Mouse (Mus musculus): Measurements from ENCODE around the gene Mrap2. TPM values are rescaled to one million over a fixed set of nuclear protein-coding genes. Genes with fewer than 3 reads are reported as not detected.

Gene Mrap2
- polyA plus RNA-seq, 1 experiment from 2014 or later, result 0.16 TPM

- WGBS, result 100% methylated on average over 1 of the region's 1 CpGs
- H3K27ac ChIP-seq (replicated peaks in 1 of 2; ENCODE audit: control insufficient read depth in 1 of 2, insufficient read depth in 1 of 2, low read depth in 2 of 2, low read length in 2 of 2), result no peak overlapping the region
- no peak for ATAC-seq (ENCODE audit: insufficient number of reproducible peaks, insufficient read depth, low FRiP score, low read depth)
Observed at GRCm38 (mm10) chr9:87152641-87153325, 8.7 kb downstream of the Mrap2 start.

DNA sequence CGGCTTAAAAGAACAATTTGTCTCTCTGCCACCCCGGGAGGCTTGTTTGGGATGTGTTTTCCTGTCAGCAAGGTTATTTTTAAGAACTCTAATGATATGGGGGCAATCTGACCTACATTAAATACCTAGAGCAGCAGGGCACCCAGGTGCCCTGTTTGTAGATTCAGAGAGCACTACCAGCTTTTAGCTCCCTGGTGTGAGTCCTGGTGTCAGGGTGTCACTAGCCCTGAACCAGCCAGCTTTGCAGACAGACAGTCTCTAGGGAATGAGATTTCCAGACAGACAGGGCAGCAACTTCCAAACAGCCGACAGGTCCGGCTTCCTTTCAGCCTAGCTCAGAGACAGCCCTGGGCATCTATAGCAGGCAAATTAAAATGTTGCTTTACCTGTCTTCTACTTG lies 18.5 kb downstream of the Mrap2 start:
- ATAC-seq (ENCODE audit: insufficient number of reproducible peaks, insufficient read depth, low FRiP score, low read depth), result no peak
- Histone ChIP-seq H3K27ac (replicated peaks in 1 of 2; ENCODE audit: control insufficient read depth in 1 of 2, insufficient read depth in 1 of 2, low read depth in 2 of 2, low read length in 2 of 2) (no peak overlapping the region), H3K36me3 (ENCODE audit: control insufficient read depth, insufficient read depth, low read length) (no peaks in the 10 kb centered on the region), H3K4me2 (ENCODE audit: low read length) (no peak overlapping the region), H3K4me3 (ENCODE audit: control insufficient read depth in 1 of 2, insufficient read depth in 1 of 2, low read depth in 1 of 2, low read length in 2 of 2) (no peak overlapping the region), H3K9ac (ENCODE audit: low read length) (no peak overlapping the region), H3K4me1 (ENCODE audit: control insufficient read depth in 2 of 2, insufficient read depth in 2 of 2, low read length in 2 of 2) (no peaks in the 10 kb centered on the region), H3K27me3 (ENCODE audit: control insufficient read depth, insufficient read depth, low read length) (no peaks in the 10 kb centered on the region), H3K9me3 (ENCODE audit: control insufficient read depth, low read length) (no peaks in the 10 kb centered on the region)
- 61% methylated on average over 4 of the region's 4 CpGs for WGBS

More at GRCm38 (mm10) chr9:87152641-87153325, 8.7 kb downstream of the Mrap2 start:
- H3K4me1 ChIP-seq (ENCODE audit: control insufficient read depth in 2 of 2, insufficient read depth in 2 of 2, low read length in 2 of 2), result no peaks in the 10 kb centered on the region
- no peaks in the 10 kb centered on the region for H3K27me3 ChIP-seq (ENCODE audit: control insufficient read depth, insufficient read depth, low read length)
- no peak overlapping the region for H3K9ac ChIP-seq (ENCODE audit: low read length)
- no peak overlapping the region for H3K4me2 ChIP-seq (ENCODE audit: low read length)
- H3K4me3 ChIP-seq (ENCODE audit: control insufficient read depth in 1 of 2, insufficient read depth in 1 of 2, low read depth in 1 of 2, low read length in 2 of 2), result no peak overlapping the region
- no peaks in the 10 kb centered on the region for H3K36me3 ChIP-seq (ENCODE audit: control insufficient read depth, insufficient read depth, low read length)
- no peaks in the 10 kb centered on the region for H3K9me3 ChIP-seq (ENCODE audit: control insufficient read depth, low read length)

DNA sequence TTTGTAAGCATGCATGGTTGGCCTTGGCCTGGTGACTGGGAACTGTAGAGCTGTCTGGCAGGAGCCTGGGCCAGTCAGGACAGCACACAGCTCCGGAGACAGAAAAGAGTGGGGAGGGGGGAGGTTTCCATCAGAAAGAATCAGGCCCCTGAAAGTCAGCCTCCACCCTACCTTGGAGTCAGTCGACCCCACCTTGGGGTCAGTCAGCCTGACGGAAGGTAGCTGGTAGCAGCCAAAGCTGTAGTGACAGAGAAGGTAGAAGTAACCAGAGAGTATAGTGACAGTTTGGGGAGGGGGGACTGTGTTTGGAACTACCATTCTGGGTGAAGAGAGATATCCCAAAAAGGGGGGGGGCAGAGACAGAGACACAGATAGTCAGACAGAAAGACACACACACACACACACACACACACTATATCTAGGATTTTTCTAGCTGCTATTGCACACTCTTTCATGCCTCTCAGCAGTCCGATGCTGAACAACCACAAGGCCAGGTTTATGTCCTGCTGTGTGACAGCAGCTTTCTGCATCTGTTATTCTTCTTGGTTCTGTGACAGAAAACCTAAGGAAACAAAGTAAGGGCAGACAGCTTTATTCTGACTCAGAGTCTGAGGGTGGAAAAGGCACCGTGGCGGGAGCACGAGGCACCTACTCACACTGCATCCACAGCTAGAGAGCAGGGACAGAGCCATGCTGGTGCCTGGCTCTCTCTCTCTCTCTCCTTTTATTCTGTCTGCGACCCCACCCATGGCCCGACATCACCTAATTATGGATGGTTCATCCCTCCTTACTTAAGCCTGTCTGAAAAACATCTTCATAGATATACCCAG lies 23.1 kb downstream of the Mrap2 start:
- no peak overlapping the region for H3K4me2 ChIP-seq (ENCODE audit: low read length)
- H3K36me3 ChIP-seq (ENCODE audit: control insufficient read depth, insufficient read depth, low read length), result no peaks in the 10 kb centered on the region
- no peak overlapping the region for H3K27ac ChIP-seq (replicated peaks in 1 of 2; ENCODE audit: control insufficient read depth in 1 of 2, insufficient read depth in 1 of 2, low read depth in 2 of 2, low read length in 2 of 2)
- H3K4me3 ChIP-seq (ENCODE audit: control insufficient read depth in 1 of 2, insufficient read depth in 1 of 2, low read depth in 1 of 2, low read length in 2 of 2), result no peak overlapping the region
- no peaks in the 10 kb centered on the region for H3K27me3 ChIP-seq (ENCODE audit: control insufficient read depth, insufficient read depth, low read length)
- no peaks in the 10 kb centered on the region for H3K9me3 ChIP-seq (ENCODE audit: control insufficient read depth, low read length)
- H3K9ac ChIP-seq (ENCODE audit: low read length), result no peak overlapping the region
- H3K4me1 ChIP-seq (ENCODE audit: control insufficient read depth in 2 of 2, insufficient read depth in 2 of 2, low read length in 2 of 2), result no peaks in the 10 kb centered on the region
- no peak for ATAC-seq (ENCODE audit: insufficient number of reproducible peaks, insufficient read depth, low FRiP score, low read depth)
- 64% methylated on average over 9 of the region's 9 CpGs for WGBS

GRCm38 (mm10) chr9:87168051-87168450 lies 23.9 kb downstream of the Mrap2 start:
- H3K27ac ChIP-seq (replicated peaks in 1 of 2; ENCODE audit: control insufficient read depth in 1 of 2, insufficient read depth in 1 of 2, low read depth in 2 of 2, low read length in 2 of 2), result no peak overlapping the region
- H3K4me2 ChIP-seq (ENCODE audit: low read length), result no peak overlapping the region
- no peaks in the 10 kb centered on the region for H3K9me3 ChIP-seq (ENCODE audit: control insufficient read depth, low read length)
- no peaks in the 10 kb centered on the region for H3K36me3 ChIP-seq (ENCODE audit: control insufficient read depth, insufficient read depth, low read length)
- H3K27me3 ChIP-seq (ENCODE audit: control insufficient read depth, insufficient read depth, low read length), result no peaks in the 10 kb centered on the region
- no peak overlapping the region for H3K4me3 ChIP-seq (ENCODE audit: control insufficient read depth in 1 of 2, insufficient read depth in 1 of 2, low read depth in 1 of 2, low read length in 2 of 2)
- H3K9ac ChIP-seq (ENCODE audit: low read length), result no peak overlapping the region
- 37% methylated on average over 3 of the region's 3 CpGs for WGBS
- no peaks in the 10 kb centered on the region for H3K4me1 ChIP-seq (ENCODE audit: control insufficient read depth in 2 of 2, insufficient read depth in 2 of 2, low read length in 2 of 2)
- no peak for ATAC-seq (ENCODE audit: insufficient number of reproducible peaks, insufficient read depth, low FRiP score, low read depth)

DNA sequence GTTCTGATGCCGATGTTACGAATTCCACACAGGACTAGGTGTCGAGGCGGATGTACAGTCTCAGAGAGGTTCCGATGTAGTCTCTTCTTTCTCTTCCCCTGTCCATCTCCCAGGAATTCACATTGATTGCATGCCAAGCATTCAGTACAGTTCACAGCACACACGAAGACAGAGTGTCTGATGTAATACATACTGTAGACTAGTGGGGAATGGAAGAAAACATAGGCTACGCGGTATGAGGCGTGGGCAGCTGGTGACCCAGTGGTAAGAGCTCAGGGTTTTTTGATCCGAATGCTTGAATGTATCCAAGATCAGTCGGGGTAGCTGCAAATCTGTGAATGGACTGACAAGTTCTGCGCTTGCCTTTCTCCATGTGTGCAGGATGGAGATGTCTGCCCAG lies 25.0 kb downstream of the Mrap2 start:
- no peak for ATAC-seq (ENCODE audit: insufficient number of reproducible peaks, insufficient read depth, low FRiP score, low read depth)
- Histone ChIP-seq H3K27me3 (ENCODE audit: control insufficient read depth, insufficient read depth, low read length) (no peaks in the 10 kb centered on the region), H3K4me1 (ENCODE audit: control insufficient read depth in 2 of 2, insufficient read depth in 2 of 2, low read length in 2 of 2) (no peaks in the 10 kb centered on the region), H3K9ac (ENCODE audit: low read length) (no peak overlapping the region), H3K4me3 (ENCODE audit: control insufficient read depth in 1 of 2, insufficient read depth in 1 of 2, low read depth in 1 of 2, low read length in 2 of 2) (no peak overlapping the region), H3K27ac (replicated peaks in 1 of 2; ENCODE audit: control insufficient read depth in 1 of 2, insufficient read depth in 1 of 2, low read depth in 2 of 2, low read length in 2 of 2) (no peak overlapping the region), H3K36me3 (ENCODE audit: control insufficient read depth, insufficient read depth, low read length) (no peaks in the 10 kb centered on the region), H3K4me2 (ENCODE audit: low read length) (no peak overlapping the region), H3K9me3 (ENCODE audit: control insufficient read depth, low read length) (no peaks in the 10 kb centered on the region)
- WGBS, result 74% methylated on average over 12 of the region's 12 CpGs

GRCm38 (mm10) chr9:87170891-87171290 lies 26.8 kb downstream of the Mrap2 start:
- Histone ChIP-seq H3K4me2 (ENCODE audit: low read length) (no peak overlapping the region), H3K27me3 (ENCODE audit: control insufficient read depth, insufficient read depth, low read length) (no peaks in the 10 kb centered on the region), H3K9ac (ENCODE audit: low read length) (no peak overlapping the region), H3K4me1 (ENCODE audit: control insufficient read depth in 2 of 2, insufficient read depth in 2 of 2, low read length in 2 of 2) (no peaks in the 10 kb centered on the region), H3K36me3 (ENCODE audit: control insufficient read depth, insufficient read depth, low read length) (no peaks in the 10 kb centered on the region), H3K9me3 (ENCODE audit: control insufficient read depth, low read length) (no peaks in the 10 kb centered on the region), H3K4me3 (ENCODE audit: control insufficient read depth in 1 of 2, insufficient read depth in 1 of 2, low read depth in 1 of 2, low read length in 2 of 2) (no peak overlapping the region), H3K27ac (replicated peaks in 1 of 2; ENCODE audit: control insufficient read depth in 1 of 2, insufficient read depth in 1 of 2, low read depth in 2 of 2, low read length in 2 of 2) (no peak overlapping the region)
- no peak for ATAC-seq (ENCODE audit: insufficient number of reproducible peaks, insufficient read depth, low FRiP score, low read depth)
- WGBS, result 84% methylated on average over 3 of the region's 3 CpGs

- Histone ChIP-seq H3K9ac (ENCODE audit: low read length) (no peak overlapping the region), H3K27me3 (ENCODE audit: control insufficient read depth, insufficient read depth, low read length) (no peaks in the 10 kb centered on the region), H3K4me2 (ENCODE audit: low read length) (no peak overlapping the region), H3K36me3 (ENCODE audit: control insufficient read depth, insufficient read depth, low read length) (no peaks in the 10 kb centered on the region), H3K9me3 (ENCODE audit: control insufficient read depth, low read length) (no peaks in the 10 kb centered on the region), H3K4me3 (ENCODE audit: control insufficient read depth in 1 of 2, insufficient read depth in 1 of 2, low read depth in 1 of 2, low read length in 2 of 2) (no peak overlapping the region), H3K4me1 (ENCODE audit: control insufficient read depth in 2 of 2, insufficient read depth in 2 of 2, low read length in 2 of 2) (no peaks in the 10 kb centered on the region), H3K27ac (replicated peaks in 1 of 2; ENCODE audit: control insufficient read depth in 1 of 2, insufficient read depth in 1 of 2, low read depth in 2 of 2, low read length in 2 of 2) (no peak overlapping the region)
- ATAC-seq (ENCODE audit: insufficient number of reproducible peaks, insufficient read depth, low FRiP score, low read depth), result no peak
- 76% methylated on average over 3 of the region's 3 CpGs for WGBS
Observed at GRCm38 (mm10) chr9:87171517-87171916, 27.4 kb downstream of the Mrap2 start.
